Mouse (Mus musculus) myocyte (in vitro differentiated cells): ENCODE measurements at regions not wholly inside any gene's neighbourhood (a gene's known extent, or its start where the extent isn't known, plus 50 kb on each side); places are given as distances from the start of the nearest gene placed in this dataset.
"Not testable (repeated sequence)": the region's sequence is repeated elsewhere in the genome, so short reads cannot be mapped to it uniquely, and the experiment has no call there.

Source experiments
- H3K27me3 ChIP-seq: one replicate; pipeline ENCODE4 v1.6.1; 2011; ENCODE audit not compliant: control insufficient read depth, insufficient read depth, insufficient read length
- H3K36me3 ChIP-seq: one replicate; pipeline ENCODE4 v1.6.1; 2011; ENCODE audit not compliant: control insufficient read depth, insufficient read depth
- H3K4me2 ChIP-seq: one replicate; pipeline ENCODE4 v1.6.1; 2011; ENCODE audit warnings: low read depth, control low read depth
- H3K4me3 ChIP-seq: one replicate; pipeline ENCODE4 v1.5.1; 2011; ENCODE audit warnings: mild to moderate bottlenecking, control low read depth, moderate library complexity
- H3K79me2 ChIP-seq: one replicate; pipeline ENCODE4 v1.6.1; 2011; ENCODE audit not compliant: control insufficient read depth, insufficient read depth
- H3ac ChIP-seq: one replicate; pipeline ENCODE4 v1.6.1; 2011; ENCODE audit not compliant: control insufficient read depth, insufficient read length
- CEBPB ChIP-seq: IDR thresholded peaks from 2 replicates; pipeline ENCODE4 v1.6.1; 2011; ENCODE audit warnings: mild to moderate bottlenecking, moderate library complexity; ENCODE audit not compliant: poor library complexity, insufficient read depth, severe bottlenecking
- E2F4 ChIP-seq: IDR thresholded peaks from one replicate; pipeline ENCODE4 v1.6.1; 2011; ENCODE audit warnings: mild to moderate bottlenecking, control low read depth, moderate library complexity; ENCODE audit not compliant: insufficient read depth
- MAX ChIP-seq: IDR thresholded peaks from one replicate; pipeline ENCODE4 v1.6.1; 2011; ENCODE audit warnings: low read depth, mild to moderate bottlenecking, control low read depth
- MYOD1 ChIP-seq, 3 experiments: IDR thresholded peaks; one replicate each; pipeline ENCODE4 v1.6.1; 2011; ENCODE audit warnings: control low read depth in 2 of 3, low read depth in 2 of 3, mild to moderate bottlenecking in 2 of 3, moderate library complexity in 1 of 3; ENCODE audit not compliant: insufficient read length in 2 of 3, control insufficient read depth in 1 of 3
- MYOG ChIP-seq, 3 experiments: IDR thresholded peaks; one replicate each; pipeline ENCODE4 v1.6.1; 2011; ENCODE audit warnings: control low read depth in 2 of 3, low read depth in 2 of 3, mild to moderate bottlenecking in 2 of 3; ENCODE audit not compliant: insufficient read length in 2 of 3, control insufficient read depth in 1 of 3, insufficient read depth in 1 of 3
- POLR2A ChIP-seq: IDR thresholded peaks from one replicate; pipeline ENCODE4 v1.6.1; 2011; ENCODE audit warnings: low read depth, mild to moderate bottlenecking, control low read depth, moderate library complexity; ENCODE audit not compliant: insufficient read length
- POLR2AphosphoS2 ChIP-seq: IDR thresholded peaks from one replicate; pipeline ENCODE4 v1.6.1; 2011; ENCODE audit warnings: low read depth, control low read depth; ENCODE audit not compliant: insufficient read length
- REST ChIP-seq: IDR thresholded peaks from one replicate; pipeline ENCODE4 v1.6.1; 2011; ENCODE audit warnings: mild to moderate bottlenecking, control low read depth, moderate library complexity; ENCODE audit not compliant: insufficient read depth, insufficient read length
- SRF ChIP-seq: IDR thresholded peaks from one replicate; pipeline ENCODE4 v1.6.1; 2011; ENCODE audit warnings: low read depth; ENCODE audit not compliant: control insufficient read depth, insufficient read length
- TCF12 ChIP-seq: IDR thresholded peaks from one replicate; pipeline ENCODE4 v1.6.1; 2011; ENCODE audit warnings: mild to moderate bottlenecking, control low read depth; ENCODE audit not compliant: poor library complexity, insufficient read depth, severe bottlenecking
- TCF3 ChIP-seq: IDR thresholded peaks from one replicate; pipeline ENCODE4 v1.6.1; 2011; ENCODE audit warnings: low read depth, control low read depth; ENCODE audit not compliant: insufficient read length
- USF1 ChIP-seq: IDR thresholded peaks from one replicate; pipeline ENCODE4 v1.6.1; 2011; ENCODE audit warnings: low read depth, mild to moderate bottlenecking, control low read depth, moderate library complexity

GRCm38 (mm10) chrX:50675356-50675755, 165.5 kb upstream of the Stk26 start:
- H3K27me3 ChIP-seq: no peaks in the 10 kb centered on the region
- H3ac ChIP-seq: no peak overlapping the region
- TF ChIP-seq MYOD1 (IDR thresholded peaks at IDR 0.05; ENCODE audit: control insufficient read depth in 1 of 3, insufficient read length in 2 of 3, low read depth in 2 of 3) (no peak), E2F4 (no peak), SRF (no peak), POLR2AphosphoS2 (no peak), TCF3 (no peak), MYOG (IDR thresholded peaks at IDR 0.05; ENCODE audit: control insufficient read depth in 1 of 3, insufficient read depth in 1 of 3, insufficient read length in 2 of 3, low read depth in 2 of 3) (no peak), POLR2A (no peak), MAX (no peak), TCF12 (no peak), CEBPB (no peak), REST (no peak), USF1 (no peak)
- H3K79me2 ChIP-seq: no peaks in the 10 kb centered on the region
- no peaks in the 10 kb centered on the region for H3K36me3 ChIP-seq
- H3K4me3 ChIP-seq: no peak overlapping the region
- H3K4me2 ChIP-seq: no peak overlapping the region

- H3K36me3 ChIP-seq: no peaks in the 10 kb centered on the region
- no peaks in the 10 kb centered on the region for H3K27me3 ChIP-seq
- no peaks in the 10 kb centered on the region for H3K79me2 ChIP-seq
- H3K4me2 ChIP-seq: no peak overlapping the region
- no peak overlapping the region for H3K4me3 ChIP-seq
- H3ac ChIP-seq: no peak overlapping the region
- TF ChIP-seq TCF12: no peak
- no peak for TF ChIP-seq MAX
- no peak for TF ChIP-seq USF1
- TF ChIP-seq MYOG (IDR thresholded peaks at IDR 0.05; ENCODE audit: control insufficient read depth in 1 of 3, insufficient read depth in 1 of 3, insufficient read length in 2 of 3, low read depth in 2 of 3): no peak
- no peak for TF ChIP-seq REST
- TF ChIP-seq MYOD1 (IDR thresholded peaks at IDR 0.05; ENCODE audit: control insufficient read depth in 1 of 3, insufficient read length in 2 of 3, low read depth in 2 of 3): no peak
- no peak for TF ChIP-seq TCF3
- TF ChIP-seq E2F4: no peak
- TF ChIP-seq SRF: no peak
- no peak for TF ChIP-seq POLR2A
- no peak for TF ChIP-seq POLR2AphosphoS2
- no peak for TF ChIP-seq CEBPB
These were observed 182.8 kb upstream of the Stk26 start for GRCm38 (mm10) chrX:50657835-50658565.

- no peak overlapping the region for H3K4me3 ChIP-seq
- TF ChIP-seq MYOG (IDR thresholded peaks at IDR 0.05; ENCODE audit: control insufficient read depth in 1 of 3, insufficient read depth in 1 of 3, insufficient read length in 2 of 3, low read depth in 2 of 3) (no peak), USF1 (no peak), POLR2A (no peak), SRF (no peak), MAX (no peak), CEBPB (no peak), POLR2AphosphoS2 (no peak), E2F4 (no peak), TCF12 (no peak), MYOD1 (IDR thresholded peaks at IDR 0.05; ENCODE audit: control insufficient read depth in 1 of 3, insufficient read length in 2 of 3, low read depth in 2 of 3) (no peak), TCF3 (no peak), REST (no peak)
- no peaks in the 10 kb centered on the region for H3K27me3 ChIP-seq
These were observed 183.5 kb upstream of the Stk26 start for GRCm38 (mm10) chrX:50657180-50657834.

GRCm38 (mm10) chrX:50655380-50655779, 185.5 kb upstream of the Stk26 start:
- H3K4me3 ChIP-seq, H3ac ChIP-seq, H3K27me3 ChIP-seq, H3K36me3 ChIP-seq, H3K4me2 ChIP-seq, H3K79me2 ChIP-seq: not testable (repeated sequence)

More at GRCm38 (mm10) chrX:50657180-50657834, 183.5 kb upstream of the Stk26 start:
- Histone ChIP-seq H3K4me2 (no peak overlapping the region), H3ac (no peak overlapping the region), H3K79me2 (no peaks in the 10 kb centered on the region), H3K36me3 (no peaks in the 10 kb centered on the region)
